ENCODE assay signal across 27 mouse cellular contexts in the genomic region with DNA sequence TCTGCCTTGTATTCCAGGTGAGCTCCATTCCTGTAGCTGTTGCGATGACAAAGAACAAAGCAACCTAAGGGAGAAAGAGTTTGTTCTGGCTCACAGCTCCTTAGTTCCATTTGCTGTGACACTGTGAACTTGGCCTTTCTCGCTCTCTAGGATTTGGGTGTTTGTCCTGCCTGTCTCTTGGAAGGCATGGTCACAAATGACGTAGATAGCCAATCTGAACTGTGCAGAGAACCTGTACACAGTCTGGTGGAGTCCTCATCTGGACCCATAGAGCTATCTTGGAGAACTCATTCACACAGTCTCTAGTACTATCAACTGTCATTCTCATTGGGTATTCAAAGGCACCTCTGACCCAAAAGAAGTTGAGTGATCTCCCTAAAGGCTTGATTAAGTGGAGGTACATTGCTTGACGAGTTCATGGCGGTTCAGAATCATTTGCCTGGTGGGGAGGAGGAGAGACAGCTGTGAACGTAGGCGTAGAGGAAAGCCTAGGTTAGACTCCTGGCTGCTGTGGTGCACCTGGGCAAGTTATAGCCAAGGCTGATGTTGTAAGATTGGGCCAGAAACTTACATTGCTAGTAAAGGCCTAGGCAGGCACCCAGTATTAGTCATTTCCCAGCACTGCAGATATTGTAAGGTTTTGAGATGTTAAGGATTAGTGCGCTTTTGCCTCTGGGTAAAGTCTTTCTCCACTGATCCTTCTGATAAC.
DNase-seq lines count a peak whose midpoint lies in the region; ATAC-seq lines count a peak whose summit lies in the region.
"Had no signal": no experiment of that assay in that cellular context is flagged by ENCODE, and none has a peak within 500 bp of the region (broad histone marks: within the 10 kb centered on the region; RNA-seq: fewer than 3 reads in every experiment).

No protein-coding gene starts in this region.

- no peak overlapping the region for H3K9ac ChIP-seq in heart, embryonic 16.5 days (ENCODE audit: low read length)
- H3K9ac ChIP-seq: forebrain, embryonic 12.5 days; forebrain, postnatal 0 days; hindbrain, embryonic 13.5 days; limb, embryonic 15.5 days; lung, embryonic 14.5 days had no signal

- H3K4me2 ChIP-seq in heart, embryonic 16.5 days (ENCODE audit: low read depth, low read length): no peak overlapping the region
- H3K4me2 ChIP-seq: forebrain, embryonic 12.5 days; hindbrain, embryonic 13.5 days; limb, embryonic 15.5 days; lung, embryonic 14.5 days; midbrain, embryonic 11.5 days had no signal

- H3K36me3 ChIP-seq in heart, embryonic 10.5 days: no peaks in the 10 kb centered on the region
- H3K36me3 ChIP-seq in heart, embryonic 16.5 days (ENCODE audit: control insufficient read depth, insufficient read depth): no peaks in the 10 kb centered on the region
- H3K36me3 ChIP-seq: forebrain, embryonic 12.5 days; hindbrain, embryonic 13.5 days; limb, embryonic 10.5 days; limb, embryonic 15.5 days had no signal

- whole genome bisulfite sequencing in heart, embryonic 10.5 days: 86% methylated on average over 8 of the region's 8 CpGs
- 90% methylated on average over 8 of the region's 8 CpGs for WGBS in heart, embryonic 16.5 days

- no peak overlapping the region for H3K4me3 ChIP-seq in heart, embryonic 10.5 days
- no peak overlapping the region for H3K4me3 ChIP-seq in heart, embryonic 16.5 days (ENCODE audit: low read length)
- H3K4me3 ChIP-seq in brown adipose tissue, adult 24 weeks (ENCODE audit: insufficient read depth, low read depth, low read length): no peak overlapping the region
- H3K4me3 ChIP-seq: erythroblast, embryonic 14.5 days; forebrain, embryonic 12.5 days; hindbrain, embryonic 13.5 days; limb, embryonic 10.5 days; limb, embryonic 15.5 days had no signal

- DNase-seq in heart, embryonic 10.5 days (ENCODE audit: low spot score): no peak
- DNase-seq in heart, postnatal 25 days (ENCODE audit: low spot score): no peak
- no peak for DNase-seq in heart, adult 8-10 months (ENCODE audit: low spot score)
- DNase-seq in gonadal fat pad, adult 2 months (ENCODE audit: low read depth): peak; percentile 96
- DNase-seq in cerebellum, adult 11-12 months: no peak
- DNase-seq: adrenal gland, postnatal 25 days; cerebellum, adult 2 months; cerebellum, postnatal 14 days; forebrain, postnatal 0 days; gastrocnemius, postnatal 14 days; kidney, adult 11 months; kidney, postnatal 14 days; layer of hippocampus, adult 9-11 months; lung, embryonic 14.5 days; lung, postnatal 14 days; right cerebral cortex, adult 18-20 months; thymus, adult 2 months; thymus, postnatal 36 days had no signal

- H3K9me3 ChIP-seq in heart, embryonic 10.5 days: no peaks in the 10 kb centered on the region
- no peaks in the 10 kb centered on the region for H3K9me3 ChIP-seq in heart, embryonic 16.5 days (replicated peaks; ENCODE audit: control insufficient read depth, low read length)
- H3K9me3 ChIP-seq: forebrain, embryonic 12.5 days; hindbrain, embryonic 13.5 days; limb, embryonic 10.5 days; limb, embryonic 15.5 days had no signal

- no peaks in the 10 kb centered on the region for H3K27me3 ChIP-seq in heart, embryonic 10.5 days (ENCODE audit: insufficient read depth, poor library complexity, severe bottlenecking)
- no peaks in the 10 kb centered on the region for H3K27me3 ChIP-seq in heart, embryonic 16.5 days (ENCODE audit: control insufficient read depth, insufficient read depth, low read length)
- H3K27me3 ChIP-seq: forebrain, embryonic 12.5 days; hindbrain, embryonic 13.5 days; limb, embryonic 15.5 days had no signal

- ATAC-seq in heart, embryonic 16.5 days (replicated peaks; ENCODE audit: extremely low read depth, insufficient read depth, low FRiP score): no peak
- ATAC-seq: forebrain, postnatal 0 days; midbrain, embryonic 16.5 days had no signal

- intact Hi-C loops in heart, postnatal 25 days (cut with DNase I): loop anchor here (5.0 kb wide), 1 partner anchor 34 kb away; no protein-coding TSS in a partner anchor

- peak overlapping the region; percentile 37; the same call in 1 of the 2 replicates for H3K27ac ChIP-seq in heart, embryonic 10.5 days
- H3K27ac ChIP-seq in heart, embryonic 16.5 days (ENCODE audit: low read length): 0 out of 2 replicates have a peak overlapping the region, but pooled peaks have one; percentile 37
- 0 out of 2 replicates have a peak overlapping the region, but pooled peaks have one; percentile 9 for H3K27ac ChIP-seq in brown adipose tissue, adult 24 weeks (replicated peaks; ENCODE audit: low read depth, low read length)
- H3K27ac ChIP-seq: forebrain, embryonic 12.5 days; hindbrain, embryonic 13.5 days; limb, embryonic 10.5 days; limb, embryonic 15.5 days had no signal

- peaks cover 29% of the 10 kb centered on the region for H3K4me1 ChIP-seq in heart, embryonic 10.5 days
- H3K4me1 ChIP-seq in heart, embryonic 16.5 days (ENCODE audit: control insufficient read depth, insufficient read depth, low read length): peaks cover 40% of the 10 kb centered on the region
- H3K4me1 ChIP-seq in brown adipose tissue, adult 24 weeks (ENCODE audit: control insufficient read depth, insufficient read depth, insufficient read length, low read length): peaks cover 17% of the 10 kb centered on the region; the same call in 1 of the 2 replicates
